Mouse (Mus musculus): Measurements from ENCODE around the gene 1810010H24Rik. TPM values are rescaled to one million over a fixed set of nuclear protein-coding genes. Genes with fewer than 3 reads are reported as not detected.
"Not testable (repeated sequence)": the region's sequence is repeated elsewhere in the genome, so short reads cannot be mapped to it uniquely, and the experiment has no call there.

1810010H24Rik gene
- total RNA-seq (2022), result 1 to 10 TPM; 1.6 to 2.4 (median 1.9) TPM

- DNase-seq (ENCODE audit: low spot score in 2 of 2), result no peak
Measured at GRCm38 (mm10) chr11:107025411-107026321, at the start of gene 1810010H24Rik. Gene 1810010H24Rik, plus strand, starts transcription at chr11:107025681.

DNA sequence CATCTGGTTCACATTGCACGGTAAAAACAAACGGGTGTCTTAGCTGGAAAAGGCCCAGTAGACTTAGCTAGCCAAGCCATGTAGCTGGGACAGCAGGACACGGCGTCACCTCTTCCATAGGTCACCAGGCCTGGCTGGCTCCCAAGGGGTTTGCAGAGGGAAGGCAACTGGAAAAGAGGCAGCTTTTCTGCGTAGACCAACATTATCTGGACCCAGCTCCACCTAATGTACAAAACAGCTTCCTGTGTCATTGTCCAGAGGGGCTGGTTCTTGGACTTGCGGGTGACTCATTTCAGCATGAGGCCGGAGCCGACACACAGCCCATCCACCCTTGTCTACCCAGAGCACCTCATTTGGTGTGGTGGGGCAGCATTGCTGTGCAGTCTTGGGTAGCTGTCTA, 49.3 kb upstream of the 1810010H24Rik start:
- DNase-seq (ENCODE audit: low spot score in 2 of 2), result peak in 1 of 2 experiments; percentile 36

DNA sequence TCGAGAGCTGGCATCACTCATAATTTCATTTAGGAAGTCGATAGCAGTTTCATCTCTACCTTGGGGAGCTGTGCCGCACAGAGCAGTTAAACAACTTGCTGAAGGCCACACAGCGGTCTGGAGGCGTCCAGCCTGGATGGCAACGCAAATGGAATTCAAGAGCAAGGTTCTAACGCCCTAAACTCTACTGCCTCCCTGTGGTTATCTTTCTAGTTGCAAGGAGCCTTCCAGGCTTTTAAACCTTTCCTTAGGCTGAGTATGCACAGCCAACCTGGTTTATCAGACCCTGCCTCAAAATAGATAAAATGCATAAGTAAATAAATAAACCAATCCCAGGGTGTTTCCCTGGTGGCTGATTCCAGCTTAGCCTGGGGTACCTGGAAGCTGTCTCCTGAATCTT, 45.0 kb upstream of the 1810010H24Rik start:
- DNase-seq (ENCODE audit: low spot score in 2 of 2), result peak; percentile 22 to 32

- no peak for DNase-seq (ENCODE audit: low spot score in 2 of 2)
Measured at GRCm38 (mm10) chr11:106981787-106982186, 43.7 kb upstream of the 1810010H24Rik start.

DNA sequence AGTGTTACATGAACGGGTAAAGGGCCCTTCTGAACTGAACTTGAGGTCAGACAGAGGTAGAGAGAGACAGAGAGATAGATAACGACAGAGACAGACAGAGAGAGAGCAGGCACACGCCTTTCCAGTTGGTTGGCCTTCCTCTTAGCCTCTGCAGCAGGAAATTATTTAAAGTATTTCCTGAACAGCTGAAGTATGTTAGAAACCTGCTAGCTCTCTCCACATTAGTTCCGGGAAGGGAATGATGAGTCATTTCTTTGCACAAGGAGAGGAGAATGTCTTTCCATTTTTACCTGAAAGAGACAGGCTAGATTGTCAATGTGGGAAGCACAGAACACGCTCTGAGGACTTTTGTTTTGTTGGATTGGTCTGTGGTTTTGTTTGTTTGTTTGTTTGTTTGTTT, 43.1 kb upstream of the 1810010H24Rik start:
- DNase-seq (ENCODE audit: low spot score in 2 of 2), result no peak

DNA sequence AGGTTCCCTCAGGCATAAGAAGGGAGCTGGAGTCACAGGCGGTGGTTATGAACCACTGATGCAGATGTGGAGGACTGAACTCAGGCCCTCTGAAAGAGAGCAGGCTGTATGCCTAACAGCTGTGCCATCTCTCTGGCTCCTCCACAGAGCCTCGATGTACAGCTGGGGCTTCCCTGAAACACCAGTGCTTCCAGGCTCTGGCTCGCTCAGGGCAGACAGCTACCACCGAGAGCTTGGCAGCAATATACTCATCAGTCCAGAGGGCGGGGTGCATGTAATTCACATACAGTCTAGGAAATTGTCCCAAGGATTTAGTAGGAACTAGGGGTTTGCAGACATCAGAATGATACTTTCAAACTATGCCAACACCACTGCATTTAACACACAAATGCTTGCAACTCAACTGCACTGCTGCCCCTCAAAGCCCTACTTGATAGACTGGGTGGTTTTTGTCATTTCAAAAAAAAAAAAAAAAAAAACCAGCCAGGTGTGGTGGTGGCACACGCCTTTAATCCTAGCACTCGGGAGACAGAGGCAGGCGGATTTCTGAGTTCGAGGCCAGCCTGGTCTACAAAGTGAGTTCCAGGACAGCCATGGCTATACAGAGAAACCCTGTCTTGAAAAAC, 39.4 kb upstream of the 1810010H24Rik start:
- DNase-seq (ENCODE audit: low spot score in 2 of 2), result not testable (repeated sequence)

DNA sequence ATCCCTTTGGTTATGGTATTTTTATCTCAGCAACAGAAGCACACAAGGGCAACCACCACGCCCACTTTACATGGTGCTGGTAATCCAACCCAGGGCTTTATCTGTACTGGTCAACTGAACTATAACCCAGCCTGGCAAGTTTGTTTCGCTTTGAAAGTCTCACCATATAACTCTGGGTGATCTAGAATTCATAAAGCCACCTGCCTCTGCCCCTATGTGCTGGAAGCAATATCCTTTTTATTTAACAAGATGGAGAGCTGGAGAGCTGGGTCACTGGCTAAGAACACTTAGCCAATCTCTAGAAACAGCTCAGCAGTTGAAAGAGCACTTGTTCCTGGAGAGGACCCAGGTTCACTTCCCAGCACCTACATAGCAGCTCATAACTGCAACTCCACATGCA, 38.1 kb upstream of the 1810010H24Rik start:
- DNase-seq (ENCODE audit: low spot score in 2 of 2), result no peak

DNA sequence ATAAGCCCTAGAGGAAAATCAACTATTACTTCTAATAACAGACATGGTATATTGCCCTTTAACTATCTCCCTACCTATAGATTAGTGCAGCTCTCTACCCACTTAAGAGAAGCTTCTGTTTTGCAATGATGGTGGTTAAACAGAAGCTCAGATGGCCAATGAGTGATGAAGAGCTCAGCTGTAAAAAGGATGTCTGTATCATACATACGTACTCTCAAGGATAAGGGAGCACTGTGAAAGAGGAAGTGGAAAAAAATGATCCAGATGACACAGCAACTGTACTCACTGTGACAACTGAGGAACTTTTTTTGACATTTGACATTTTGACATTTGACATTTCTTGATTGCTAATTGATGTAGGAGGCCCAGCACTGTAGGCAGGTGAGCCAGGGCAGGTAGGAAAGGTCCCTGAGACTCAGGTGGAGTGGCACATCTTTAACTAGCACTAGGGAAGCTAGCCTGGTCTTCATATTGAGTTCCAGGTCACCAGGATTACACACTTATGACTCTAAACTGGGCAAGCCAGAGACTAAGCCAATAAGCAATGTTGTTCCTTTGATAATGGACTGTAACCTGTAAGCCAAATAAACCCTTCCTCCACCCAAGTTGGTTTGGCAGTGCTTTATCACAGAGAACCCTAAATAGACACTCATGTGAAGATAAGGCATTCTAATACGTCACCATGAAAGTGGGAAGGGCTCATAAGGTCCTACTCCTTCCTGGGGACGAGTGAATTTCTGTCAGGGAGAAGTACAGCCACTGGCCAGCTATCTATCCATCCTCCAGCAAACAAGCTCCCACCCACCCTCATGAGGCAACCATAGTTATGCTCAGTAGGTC, 31.0 kb upstream of the 1810010H24Rik start:
- DNase-seq (ENCODE audit: low spot score in 2 of 2), result no peak

- not testable (repeated sequence) for DNase-seq (ENCODE audit: low spot score in 2 of 2)
Measured at GRCm38 (mm10) chr11:106996492-106996891, 29.0 kb upstream of the 1810010H24Rik start.

- DNase-seq (ENCODE audit: low spot score in 2 of 2), result no peak
Measured at GRCm38 (mm10) chr11:106997976-106998375, 27.5 kb upstream of the 1810010H24Rik start.

GRCm38 (mm10) chr11:106998651-106999150, 26.8 kb upstream of the 1810010H24Rik start:
- no peak for DNase-seq (ENCODE audit: low spot score in 2 of 2)

- DNase-seq (ENCODE audit: low spot score in 2 of 2), result peak; percentile 74 to 82
Measured at GRCm38 (mm10) chr11:106999151-106999948, 26.1 kb upstream of the 1810010H24Rik start, which contains the start of gene Kpna2. Gene Kpna2, minus strand, starts transcription at chr11:106999541.

GRCm38 (mm10) chr11:106999949-107000513, 25.4 kb upstream of the 1810010H24Rik start:
- no peak for DNase-seq (ENCODE audit: low spot score in 2 of 2)

GRCm38 (mm10) chr11:107001760-107002675, 23.5 kb upstream of the 1810010H24Rik start:
- no peak for DNase-seq (ENCODE audit: low spot score in 2 of 2)

- no peak for DNase-seq (ENCODE audit: low spot score in 2 of 2)
Measured at GRCm38 (mm10) chr11:107005538-107005937, 19.9 kb upstream of the 1810010H24Rik start.

- DNase-seq (ENCODE audit: low spot score in 2 of 2), result no peak
Measured at GRCm38 (mm10) chr11:107010447-107010846, 15.0 kb upstream of the 1810010H24Rik start.

DNA sequence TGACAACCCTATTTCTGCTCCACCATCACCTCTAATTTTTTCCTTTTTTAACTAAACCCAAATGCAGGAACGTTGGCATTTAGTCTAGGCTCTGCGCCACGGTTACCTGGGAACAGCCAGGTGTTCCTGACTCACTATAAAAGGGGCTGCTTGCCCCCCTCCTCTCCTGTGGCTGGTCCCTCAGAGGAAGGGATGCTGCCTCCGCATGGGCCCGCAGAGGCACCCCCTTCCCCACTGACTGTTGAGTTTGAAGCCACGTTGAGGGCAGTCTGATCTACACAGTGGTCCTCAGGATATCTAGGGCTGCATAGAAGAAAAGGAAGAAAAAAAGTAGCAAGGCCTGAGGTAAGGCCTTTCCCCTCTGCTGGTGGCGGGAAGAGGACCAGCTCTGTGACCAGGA, 14.3 kb upstream of the 1810010H24Rik start:
- DNase-seq (ENCODE audit: low spot score in 2 of 2), result no peak

DNA sequence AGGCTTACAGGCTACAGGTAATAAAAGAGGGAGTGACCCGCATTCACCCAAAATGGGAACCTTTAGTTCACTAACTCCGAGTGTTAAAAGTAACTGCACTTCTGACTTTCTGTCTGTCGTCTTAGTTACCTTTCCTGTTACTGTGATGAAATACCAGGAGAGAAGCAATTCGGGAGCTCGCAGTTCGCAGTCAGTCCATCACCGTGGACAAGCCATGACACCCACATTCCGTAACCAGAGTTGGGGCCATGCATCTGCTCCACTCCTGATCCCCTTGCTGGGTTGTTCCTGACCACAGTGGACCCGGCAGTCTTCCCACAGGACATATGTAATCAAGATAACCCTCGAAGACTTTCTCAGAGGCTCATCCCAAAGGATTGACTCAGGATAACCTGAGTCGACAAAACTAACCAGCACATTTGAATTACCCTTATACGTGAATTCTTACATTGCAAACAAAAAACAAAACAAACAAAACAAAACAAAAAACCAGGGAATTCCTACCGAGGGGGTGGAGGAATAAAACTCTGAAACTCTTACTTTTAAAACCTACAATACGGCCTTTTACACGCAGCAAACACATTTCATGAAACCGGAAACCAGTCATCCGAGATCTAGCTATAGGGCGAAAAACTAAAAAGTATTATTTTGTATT, 13.7 kb upstream of the 1810010H24Rik start:
- DNase-seq (ENCODE audit: low spot score in 2 of 2), result no peak
